Mouse (Mus musculus): ENCODE data around the gene Kif16b. TPM values are rescaled to one million over a fixed set of nuclear protein-coding genes. Genes with fewer than 3 reads are reported as not detected.

Gene Kif16b
- polyA plus RNA-seq (2014; fragmentation: Nextera tagmentation; extraction: Ambion mirVana) = 5.2 and 6.4 TPM in 2 replicates

DNA sequence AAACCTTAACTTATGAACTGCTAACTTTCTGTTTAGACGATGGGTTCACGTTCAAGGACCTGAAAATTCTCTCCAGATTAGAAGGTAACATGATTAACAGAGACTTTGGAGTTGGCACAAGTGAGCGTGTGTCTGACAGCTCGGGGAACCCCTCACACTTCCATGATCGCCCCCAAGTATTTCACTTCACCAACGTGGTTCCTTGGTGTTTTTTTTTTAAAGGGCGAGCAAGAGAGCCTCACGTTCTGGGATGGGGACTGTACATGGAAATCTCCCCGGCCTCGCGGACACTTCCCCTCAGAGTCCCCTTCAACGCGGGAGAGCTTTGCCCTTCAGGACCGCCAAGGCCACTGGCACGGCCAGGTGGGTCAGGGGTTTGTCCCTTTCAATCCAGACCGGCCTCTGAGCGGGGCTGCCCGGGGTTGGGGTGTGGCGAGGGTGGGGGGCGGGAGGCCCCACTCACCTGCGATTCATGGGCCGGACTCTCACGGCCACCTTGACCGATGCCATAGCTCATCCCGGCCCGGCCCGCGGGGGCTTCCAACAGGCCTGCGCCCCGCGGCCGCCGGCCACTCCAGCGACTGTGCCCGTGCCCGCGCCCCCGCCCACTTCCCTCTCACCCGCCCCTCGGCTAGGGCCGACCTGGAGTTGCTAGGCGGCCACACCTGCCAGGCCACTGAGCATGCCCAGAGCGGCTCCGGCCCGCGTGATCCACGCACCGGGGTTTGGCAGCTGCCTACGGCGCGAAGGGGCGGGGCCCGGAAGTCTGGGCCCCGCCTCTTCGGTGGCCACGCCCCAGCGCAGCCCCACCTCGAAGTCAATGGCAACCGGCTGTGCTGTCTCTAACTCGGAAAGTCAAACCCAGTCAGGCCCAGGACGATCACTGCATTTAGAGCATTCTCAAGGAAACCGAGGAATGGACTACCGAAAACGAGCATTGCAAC, at the start of gene Kif16b:
Gene Kif16b (minus strand): TSS at position 670 of the 944 bp plus-strand sequence.
- ATAC-seq (ENCODE audit: low FRiP score) = peak; percentile 93
- WGBS = 2% methylated on average over 59 of the region's 64 CpGs
- no peak within 1 kb of the TSS for H3K27ac ChIP-seq (ENCODE audit: low read depth, low read length)

DNA sequence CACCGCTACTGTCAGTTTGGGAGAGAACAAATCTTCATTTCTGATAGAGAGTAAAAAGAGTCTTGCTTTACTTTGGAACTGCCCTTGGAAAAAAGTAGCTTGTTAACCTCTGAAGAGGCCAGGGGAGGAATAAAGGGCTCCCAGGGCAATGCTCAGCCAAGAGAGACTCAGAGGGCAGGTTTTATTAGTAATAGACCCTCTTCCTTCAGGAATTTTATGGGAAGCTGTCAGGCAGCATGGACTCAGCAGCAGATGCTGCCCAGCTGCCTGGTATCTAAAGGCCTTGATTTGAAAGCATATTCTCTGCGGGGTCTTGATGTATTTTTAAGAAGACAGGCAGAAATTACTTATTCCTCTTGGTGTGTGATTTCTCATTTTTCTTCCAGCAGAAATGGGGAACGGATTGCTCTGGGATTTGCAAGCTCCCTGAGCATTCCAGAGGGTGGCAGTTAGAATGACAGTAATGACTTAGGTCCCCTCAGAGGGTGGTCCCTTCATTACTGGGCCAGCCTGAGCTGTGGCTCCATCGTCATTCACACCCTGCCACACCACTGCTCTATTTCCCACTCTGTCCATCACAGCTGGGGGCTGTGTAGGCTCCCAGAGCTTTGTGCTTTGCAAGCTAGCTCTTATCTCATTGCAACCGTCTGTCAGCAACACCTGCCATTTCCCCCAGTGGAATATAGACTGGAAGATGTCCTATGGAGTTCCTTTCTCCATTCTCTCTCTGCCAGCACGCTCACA, 39.7 kb upstream of the Kif16b start:
- no peak overlapping the region for H3K4me2 ChIP-seq
- H3K4me1 ChIP-seq (ENCODE audit: control insufficient read depth, insufficient read depth, low read length) = no peaks in the 10 kb centered on the region
- H3K36me3 ChIP-seq (ENCODE audit: control insufficient read depth, insufficient read depth, low read length) = no peaks in the 10 kb centered on the region
- 71% methylated on average over 6 of the region's 6 CpGs for WGBS
- DNase-seq (ENCODE audit: low spot score, missing footprints) (no peak), ATAC-seq (ENCODE audit: low FRiP score) (no peak)
- H3K9ac ChIP-seq (ENCODE audit: low read length) = no peak overlapping the region
- no peaks in the 10 kb centered on the region for H3K9me3 ChIP-seq (ENCODE audit: control insufficient read depth, low read length)
- no peak overlapping the region for H3K4me3 ChIP-seq (ENCODE audit: low read depth, low read length)
- H3K27me3 ChIP-seq (ENCODE audit: control insufficient read depth, insufficient read depth, low read length) = no peaks in the 10 kb centered on the region
- no peak overlapping the region for H3K27ac ChIP-seq (ENCODE audit: low read depth, low read length)

More for the DNA sequence above, at the start of gene Kif16b:
- Histone ChIP-seq H3K4me2 (peak within 1 kb of the TSS; percentile 91), H3K4me1 (ENCODE audit: control insufficient read depth, insufficient read depth, low read length) (0 out of 2 replicates have a peak, but pooled peaks cover 2% of the 10 kb centered on the region), H3K36me3 (ENCODE audit: control insufficient read depth, insufficient read depth, low read length) (no peaks in the 10 kb centered on the region), H3K9me3 (ENCODE audit: control insufficient read depth, low read length) (no peaks in the 10 kb centered on the region), H3K9ac (ENCODE audit: low read length) (peak within 1 kb of the TSS; percentile 76), H3K4me3 (ENCODE audit: low read depth, low read length) (peak within 1 kb of the TSS; percentile 69), H3K27me3 (ENCODE audit: control insufficient read depth, insufficient read depth, low read length) (no peaks in the 10 kb centered on the region)
- peak; percentile 98 for DNase-seq (ENCODE audit: low spot score, missing footprints)

DNA sequence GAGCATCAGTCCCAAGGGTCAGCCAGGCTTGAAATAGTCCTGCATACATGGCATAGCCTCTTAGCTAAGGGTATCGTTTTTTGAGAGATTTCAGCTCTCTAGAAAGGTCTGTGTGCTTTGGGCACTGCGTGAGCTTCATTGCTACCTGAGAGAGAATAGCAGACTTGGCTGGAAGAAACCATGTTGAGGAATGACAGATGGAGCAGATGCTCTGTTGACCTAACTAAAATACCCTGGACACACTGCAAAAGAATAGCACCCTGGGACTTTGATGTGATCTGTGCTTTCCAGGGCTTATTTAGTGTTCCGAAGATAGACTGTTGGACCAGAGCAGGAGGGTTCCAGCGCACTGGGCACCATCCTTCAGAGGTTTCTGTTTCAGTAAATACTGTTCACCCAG, 29.1 kb upstream of the Kif16b start:
- Histone ChIP-seq H3K4me1 (ENCODE audit: control insufficient read depth, insufficient read depth, low read length) (no peaks in the 10 kb centered on the region), H3K4me3 (ENCODE audit: low read depth, low read length) (no peak overlapping the region), H3K9me3 (ENCODE audit: control insufficient read depth, low read length) (no peaks in the 10 kb centered on the region), H3K4me2 (no peak overlapping the region), H3K27ac (ENCODE audit: low read depth, low read length) (no peak overlapping the region), H3K9ac (ENCODE audit: low read length) (no peak overlapping the region), H3K36me3 (ENCODE audit: control insufficient read depth, insufficient read depth, low read length) (no peaks in the 10 kb centered on the region), H3K27me3 (ENCODE audit: control insufficient read depth, insufficient read depth, low read length) (no peaks in the 10 kb centered on the region)
- DNase-seq (ENCODE audit: low spot score, missing footprints) (no peak), ATAC-seq (ENCODE audit: low FRiP score) (no peak)
- 81% methylated on average over 4 of the region's 4 CpGs for WGBS

DNA sequence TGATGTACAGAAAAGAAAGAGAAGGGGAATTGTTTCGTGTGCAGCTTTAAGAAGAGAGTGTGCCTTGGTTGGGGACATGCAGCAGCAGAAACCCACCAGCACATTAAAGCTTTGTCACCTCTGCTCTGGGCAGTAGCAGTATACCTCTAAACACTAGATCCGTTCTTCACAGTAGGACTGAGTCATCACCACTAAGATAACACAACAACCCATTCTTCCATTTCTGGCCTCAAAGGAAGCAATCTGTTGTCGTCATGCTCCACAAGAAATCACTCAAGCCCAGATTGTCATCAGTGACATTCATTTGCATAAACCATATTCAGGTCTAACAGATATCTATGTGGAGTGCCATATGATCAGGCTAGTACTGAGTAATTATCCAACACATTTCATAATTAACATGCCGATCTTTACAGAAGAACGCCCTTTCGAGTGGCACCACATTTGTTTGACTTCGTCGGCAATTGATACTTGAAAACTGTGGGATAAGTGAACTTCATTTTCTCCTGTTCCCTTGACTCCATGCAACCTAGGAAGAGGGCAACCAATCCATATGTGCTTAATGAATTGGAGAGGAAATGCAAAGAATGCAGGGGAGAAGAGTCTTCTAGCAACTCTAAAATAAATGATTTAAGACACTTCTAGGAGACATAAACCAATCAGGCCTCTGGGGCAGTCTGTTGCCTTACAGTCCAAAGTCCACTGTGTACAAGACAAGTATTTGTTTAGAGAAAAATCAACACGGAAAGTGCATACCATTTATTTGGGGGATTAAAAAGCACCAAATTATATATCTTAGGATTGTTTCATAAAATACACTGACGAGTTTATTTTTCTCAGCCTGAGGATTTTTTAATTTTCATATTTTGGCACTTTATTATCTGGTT, 28.1 kb upstream of the Kif16b start:
- H3K4me2 ChIP-seq = no peak overlapping the region
- no peaks in the 10 kb centered on the region for H3K9me3 ChIP-seq (ENCODE audit: control insufficient read depth, low read length)
- DNase-seq (ENCODE audit: low spot score, missing footprints) (no peak), ATAC-seq (ENCODE audit: low FRiP score) (no peak)
- H3K27me3 ChIP-seq (ENCODE audit: control insufficient read depth, insufficient read depth, low read length) = no peaks in the 10 kb centered on the region
- WGBS = 84% methylated on average over 10 of the region's 10 CpGs
- H3K4me3 ChIP-seq (ENCODE audit: low read depth, low read length) = no peak overlapping the region
- H3K36me3 ChIP-seq (ENCODE audit: control insufficient read depth, insufficient read depth, low read length) = no peaks in the 10 kb centered on the region
- H3K27ac ChIP-seq (ENCODE audit: low read depth, low read length) = no peak overlapping the region
- no peaks in the 10 kb centered on the region for H3K4me1 ChIP-seq (ENCODE audit: control insufficient read depth, insufficient read depth, low read length)
- H3K9ac ChIP-seq (ENCODE audit: low read length) = no peak overlapping the region

DNA sequence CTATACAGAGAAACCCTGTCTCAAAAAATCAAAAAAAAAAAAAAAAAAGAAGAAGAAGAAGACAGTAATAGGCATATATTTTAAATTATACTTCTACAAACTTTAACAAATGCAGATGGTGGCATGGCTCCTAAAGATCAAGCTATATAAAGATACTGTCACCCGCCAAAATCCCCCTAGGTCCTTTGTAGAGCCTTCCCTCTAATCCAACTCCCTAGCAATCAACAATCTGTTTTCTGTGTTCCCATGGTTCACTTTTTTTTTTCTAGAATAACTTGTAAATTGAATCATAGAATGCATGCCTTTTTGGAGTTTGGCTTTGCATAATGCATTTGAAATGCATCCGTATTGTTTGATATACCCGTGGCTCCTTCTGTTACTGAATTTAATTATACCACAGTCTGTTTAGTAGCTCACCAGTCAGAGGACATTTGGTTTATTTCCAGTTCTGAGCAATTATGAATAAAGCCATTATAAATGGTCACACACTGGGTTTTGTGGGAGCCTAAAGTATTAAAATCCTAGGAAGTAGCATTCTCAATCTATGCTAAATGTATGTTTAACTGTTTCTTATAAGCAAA, 9.6 kb upstream of the Kif16b start:
- no peaks in the 10 kb centered on the region for H3K9me3 ChIP-seq (ENCODE audit: control insufficient read depth, low read length)
- 83% methylated on average over 3 of the region's 3 CpGs for WGBS
- H3K4me2 ChIP-seq = no peak overlapping the region
- H3K9ac ChIP-seq (ENCODE audit: low read length) = no peak overlapping the region
- peak; percentile 2 for DNase-seq (ENCODE audit: low spot score, missing footprints)
- no peaks in the 10 kb centered on the region for H3K4me1 ChIP-seq (ENCODE audit: control insufficient read depth, insufficient read depth, low read length)
- no peaks in the 10 kb centered on the region for H3K36me3 ChIP-seq (ENCODE audit: control insufficient read depth, insufficient read depth, low read length)
- no peak for ATAC-seq (ENCODE audit: low FRiP score)
- no peaks in the 10 kb centered on the region for H3K27me3 ChIP-seq (ENCODE audit: control insufficient read depth, insufficient read depth, low read length)
- no peak overlapping the region for H3K27ac ChIP-seq (ENCODE audit: low read depth, low read length)
- no peak overlapping the region for H3K4me3 ChIP-seq (ENCODE audit: low read depth, low read length)

- Histone ChIP-seq H3K36me3 (ENCODE audit: control insufficient read depth, insufficient read depth, low read length) (no peaks in the 10 kb centered on the region), H3K4me2 (no peak overlapping the region)
- 85% methylated on average over 3 of the region's 3 CpGs for WGBS
Observed at GRCm38 (mm10) chr2:142909213-142909612, 7.9 kb upstream of the Kif16b start.

DNA sequence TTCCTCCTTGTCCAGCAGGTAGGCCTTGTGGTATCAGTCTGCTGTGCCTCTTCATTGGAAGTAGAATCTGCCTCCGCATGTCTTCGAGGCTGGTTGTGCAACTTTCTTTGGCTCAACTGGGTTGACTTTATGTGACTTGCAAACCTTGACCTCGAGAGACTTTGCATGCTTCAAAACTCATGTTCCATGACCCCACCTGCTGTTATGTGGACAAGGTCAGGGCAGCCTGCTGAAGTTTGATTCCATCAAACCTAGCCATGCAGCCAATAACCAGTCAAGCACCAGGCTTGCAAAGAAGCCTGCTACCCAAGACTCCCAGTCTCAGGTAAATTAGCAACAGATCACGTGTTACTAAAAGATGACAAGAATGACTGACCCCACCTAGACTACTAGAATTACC, 5.7 kb upstream of the Kif16b start:
- Histone ChIP-seq H3K4me3 (ENCODE audit: low read depth, low read length) (no peak overlapping the region), H3K9me3 (ENCODE audit: control insufficient read depth, low read length) (no peaks in the 10 kb centered on the region), H3K36me3 (ENCODE audit: control insufficient read depth, insufficient read depth, low read length) (no peaks in the 10 kb centered on the region), H3K27ac (ENCODE audit: low read depth, low read length) (no peak overlapping the region), H3K4me1 (ENCODE audit: control insufficient read depth, insufficient read depth, low read length) (0 out of 2 replicates have a peak, but pooled peaks cover 2% of the 10 kb centered on the region), H3K4me2 (no peak overlapping the region), H3K27me3 (ENCODE audit: control insufficient read depth, insufficient read depth, low read length) (no peaks in the 10 kb centered on the region), H3K9ac (ENCODE audit: low read length) (no peak overlapping the region)
- 89% methylated on average over 4 of the region's 4 CpGs for WGBS
- no peak for ATAC-seq (ENCODE audit: low FRiP score)
- DNase-seq (ENCODE audit: low spot score, missing footprints) = peak; percentile 56

More at GRCm38 (mm10) chr2:142909213-142909612, 7.9 kb upstream of the Kif16b start:
- Histone ChIP-seq H3K9me3 (ENCODE audit: control insufficient read depth, low read length) (no peaks in the 10 kb centered on the region), H3K9ac (ENCODE audit: low read length) (no peak overlapping the region), H3K27ac (ENCODE audit: low read depth, low read length) (no peak overlapping the region), H3K4me3 (ENCODE audit: low read depth, low read length) (no peak overlapping the region), H3K4me1 (ENCODE audit: control insufficient read depth, insufficient read depth, low read length) (no peaks in the 10 kb centered on the region), H3K27me3 (ENCODE audit: control insufficient read depth, insufficient read depth, low read length) (no peaks in the 10 kb centered on the region)
- ATAC-seq (ENCODE audit: low FRiP score) = no peak
- peak; percentile 75 for DNase-seq (ENCODE audit: low spot score, missing footprints)

All from midbrain, embryonic 11.5 days (tissue).